Mouse (Mus musculus): Measurements from ENCODE around the gene Rnf208.

DNA sequence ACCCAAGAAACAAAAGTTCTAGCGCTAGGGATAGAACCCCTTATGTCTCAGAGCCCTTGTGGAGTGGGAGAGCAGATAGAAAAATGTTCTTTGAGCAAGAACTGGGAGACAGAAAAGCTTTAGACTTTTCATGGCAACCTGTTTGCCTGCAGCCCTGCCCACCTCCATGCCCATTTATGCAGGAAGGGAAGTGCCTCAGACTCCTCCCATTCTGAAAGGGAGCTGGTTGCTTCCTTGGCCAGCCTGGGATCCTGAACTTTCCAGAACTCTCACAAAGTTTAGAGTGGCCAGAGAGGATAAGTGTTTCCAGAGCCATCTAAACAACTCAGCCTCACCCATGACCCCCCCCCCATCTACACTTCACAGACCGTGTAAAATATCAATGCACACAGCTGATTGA is 44.9 kb upstream of the Rnf208 start:
- TF ChIP-seq CTCF (IDR thresholded peaks at IDR 0.05; ENCODE audit: low read depth, low read length) (no peak), TAL1 (conservative IDR thresholded peaks at IDR 0.05; ENCODE audit: low read depth, low read length) (no peak), GATA1 (IDR thresholded peaks at IDR 0.05; ENCODE audit: borderline replicate concordance, low read length) (no peak), GATA2 (IDR thresholded peaks at IDR 0.05; ENCODE audit: borderline replicate concordance, low read depth, low read length) (no peak), POLR2AphosphoS5 (IDR thresholded peaks at IDR 0.05; ENCODE audit: insufficient replicate concordance, low read depth, low read length) (no peak)

Measured in G1E (cell line).